Mouse (Mus musculus) kidney, postnatal 4 days (tissue): ENCODE measurements around the gene Ddx31.
A peak's percentile ranks its signal among the peaks of the same experiment; 100 is the strongest.

Experiments used
- DNase-seq, 2 experiments: peaks; one replicate each; pipeline ENCODE4 v3.0.0; 2021; ENCODE audit warnings: mixed read lengths in 2 of 2

Gene Ddx31

GRCm38 (mm10) chr2:28840222-28840951 lies at the start of gene Ddx31, which contains the start of gene Gtf3c4:
Ddx31 (plus strand) TSS chr2:28840406.
Gtf3c4 (minus strand) TSS chr2:28840360.
- DNase-seq: peak; percentile 97 to 98

- peak; percentile 59 to 71 for DNase-seq
Observed at GRCm38 (mm10) chr2:28792931-28793610, 47.1 kb upstream of the Ddx31 start.

DNA sequence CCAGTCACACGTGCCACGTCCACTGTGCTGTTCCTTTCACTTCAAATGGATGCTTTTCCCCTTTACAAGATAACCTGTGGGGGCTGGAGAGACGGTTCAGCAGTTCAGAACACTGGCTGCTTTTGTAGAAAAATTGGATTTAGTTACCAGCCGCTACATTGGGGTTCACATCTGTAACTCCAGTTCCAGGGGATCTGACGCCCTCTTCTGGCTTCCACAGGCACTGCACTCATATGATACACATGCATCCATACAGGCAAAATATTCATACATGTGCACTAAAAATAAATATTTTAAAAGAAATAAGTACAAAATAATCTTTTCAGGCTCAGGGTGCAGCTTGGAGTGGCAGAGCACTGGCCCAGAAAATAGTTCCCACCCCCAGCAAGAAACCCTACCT lies 45.6 kb upstream of the Ddx31 start:
- DNase-seq: no peak

DNA sequence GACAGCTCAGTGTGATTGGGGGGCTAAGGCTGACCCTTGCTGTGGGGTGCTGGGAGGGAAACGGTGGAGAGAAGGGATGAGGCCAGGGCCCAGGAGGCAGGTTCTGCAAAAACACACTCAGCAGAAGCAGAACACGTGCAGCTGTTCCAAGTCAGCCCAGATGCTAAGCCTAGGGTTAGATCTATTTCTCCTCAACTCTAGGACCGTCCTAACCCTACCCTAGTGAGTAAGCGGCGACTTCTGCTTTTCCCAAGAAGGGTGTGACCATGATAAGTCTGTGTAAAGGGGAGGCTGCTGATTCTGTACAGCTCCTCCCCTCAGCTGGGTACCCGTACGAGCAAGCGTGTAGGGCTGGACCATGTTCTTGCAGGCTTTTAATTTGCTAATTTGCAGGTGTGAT lies 43.9 kb upstream of the Ddx31 start:
- no peak for DNase-seq

DNA sequence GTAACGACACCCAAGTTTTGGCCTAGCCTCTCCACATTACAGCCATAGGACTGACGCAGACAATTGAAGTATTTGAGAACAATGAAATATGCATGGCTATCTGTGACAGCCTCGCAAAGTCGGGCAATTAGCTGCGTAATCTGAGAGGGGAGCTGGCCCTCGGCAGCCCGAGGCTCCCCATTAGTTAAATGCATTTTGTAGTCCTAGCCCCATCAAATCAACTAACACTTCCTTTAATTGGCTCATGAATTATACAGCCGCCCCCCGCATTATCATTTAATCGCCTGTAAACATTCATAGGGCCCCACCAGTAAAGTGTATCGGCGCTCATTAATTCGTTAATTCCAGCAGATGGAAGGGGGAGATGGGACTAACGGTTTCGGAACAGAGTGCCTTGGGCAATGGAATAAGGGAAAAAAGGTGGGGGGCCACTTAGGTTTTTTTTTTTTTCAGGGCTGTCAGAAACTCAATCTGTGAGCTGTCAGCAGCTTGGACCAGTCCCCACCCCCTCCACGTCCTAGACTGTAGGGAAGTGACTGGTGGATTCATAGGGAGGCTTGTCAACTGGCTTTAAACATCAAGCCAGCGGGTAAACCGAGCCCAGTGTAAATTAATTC lies 42.6 kb upstream of the Ddx31 start:
- peak in 1 of 2 experiments; percentile 17 for DNase-seq

GRCm38 (mm10) chr2:28798390-28798789 lies 41.8 kb upstream of the Ddx31 start:
- DNase-seq: peak in 1 of 2 experiments; percentile 22

GRCm38 (mm10) chr2:28799575-28799974 lies 40.6 kb upstream of the Ddx31 start:
- no peak for DNase-seq

DNA sequence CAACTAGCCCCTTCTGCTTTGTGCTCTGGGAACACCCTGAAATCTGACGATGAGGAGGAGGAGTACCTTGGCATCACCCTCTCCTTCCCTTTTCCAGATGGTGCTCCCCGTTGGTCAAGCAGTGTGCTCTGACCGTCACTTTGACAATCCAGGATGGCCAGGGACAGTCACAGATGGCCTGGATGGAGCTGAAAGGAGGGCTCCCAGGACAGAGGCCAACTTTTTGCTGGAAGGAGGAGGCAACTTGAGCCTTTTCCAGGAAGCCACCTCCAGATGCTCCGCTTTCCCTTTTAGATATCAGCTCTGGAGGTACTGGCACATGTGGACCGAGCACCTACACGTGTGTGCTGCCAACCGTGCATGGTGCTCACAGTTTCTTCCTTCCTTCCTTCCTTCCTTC lies 36.8 kb upstream of the Ddx31 start:
- no peak for DNase-seq

DNA sequence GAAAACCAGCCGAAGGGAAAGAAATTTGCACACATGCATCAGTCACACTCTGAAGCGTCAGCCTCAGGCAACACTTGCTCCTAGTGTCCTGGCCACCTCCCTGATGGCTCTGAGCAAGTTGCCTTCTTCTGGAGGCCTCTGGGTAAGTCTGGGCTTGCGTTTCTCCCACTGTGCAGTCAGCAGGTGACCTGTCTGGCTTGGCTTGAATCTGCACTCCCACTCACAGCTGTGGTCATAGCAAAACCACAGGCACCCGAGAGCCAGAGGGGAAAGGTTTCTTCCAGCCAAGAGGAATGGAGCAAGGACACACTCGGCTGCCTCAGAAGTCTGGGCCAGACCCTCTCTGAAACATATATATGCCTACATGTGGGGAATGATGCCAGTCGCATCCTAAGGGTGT lies 31.4 kb upstream of the Ddx31 start:
- peak in 1 of 2 experiments; percentile 22 for DNase-seq

- no peak for DNase-seq
Observed at GRCm38 (mm10) chr2:28810260-28811013, 29.8 kb upstream of the Ddx31 start.

GRCm38 (mm10) chr2:28818866-28819265 lies 21.3 kb upstream of the Ddx31 start:
- DNase-seq: no peak

GRCm38 (mm10) chr2:28829265-28829664 lies 10.9 kb upstream of the Ddx31 start:
- DNase-seq: peak; percentile 49 to 66

GRCm38 (mm10) chr2:28836181-28836940 lies 3.8 kb upstream of the Ddx31 start:
- peak; percentile 67 to 76 for DNase-seq

DNA sequence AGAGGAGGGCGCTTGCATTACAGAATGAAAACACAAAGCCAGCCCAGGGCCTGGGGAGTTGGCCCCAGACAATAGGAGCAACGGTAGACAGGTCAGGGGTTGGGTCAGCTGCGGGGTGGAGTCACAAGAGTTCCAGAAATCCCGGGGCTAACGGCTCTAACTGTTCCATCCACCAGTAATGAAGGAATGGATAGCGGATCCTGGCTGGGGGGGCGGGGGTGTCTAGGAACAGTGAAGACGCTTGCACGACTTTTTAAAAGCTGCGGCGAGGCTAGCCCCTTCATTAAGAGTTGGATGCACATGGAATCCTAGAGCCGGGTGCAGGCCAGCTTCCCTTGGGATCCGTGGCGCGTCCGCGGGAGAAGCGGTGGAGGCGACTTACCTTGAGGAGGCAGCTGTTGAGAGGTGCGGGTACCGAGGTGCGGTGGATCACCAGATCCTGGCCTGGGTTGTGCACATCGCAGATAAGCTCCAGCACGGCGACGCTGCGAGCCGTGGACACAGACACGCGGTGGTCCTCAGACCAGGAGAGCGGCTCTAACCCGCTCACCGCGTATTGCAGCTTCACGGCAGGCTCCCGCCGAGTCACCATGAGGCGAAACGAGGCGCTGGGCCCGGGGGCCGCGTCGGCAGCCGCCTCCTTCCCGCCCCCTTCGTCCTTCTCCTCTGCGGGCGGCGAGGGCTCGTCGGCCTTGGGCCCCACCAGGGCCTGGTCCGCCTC lies 545 bp upstream of the Ddx31 start:
- no peak for DNase-seq

- DNase-seq: no peak
Observed at GRCm38 (mm10) chr2:28842042-28842441, 1.8 kb downstream of the Ddx31 start.

- DNase-seq: no peak
Observed at GRCm38 (mm10) chr2:28848879-28849278, 8.7 kb downstream of the Ddx31 start.

DNA sequence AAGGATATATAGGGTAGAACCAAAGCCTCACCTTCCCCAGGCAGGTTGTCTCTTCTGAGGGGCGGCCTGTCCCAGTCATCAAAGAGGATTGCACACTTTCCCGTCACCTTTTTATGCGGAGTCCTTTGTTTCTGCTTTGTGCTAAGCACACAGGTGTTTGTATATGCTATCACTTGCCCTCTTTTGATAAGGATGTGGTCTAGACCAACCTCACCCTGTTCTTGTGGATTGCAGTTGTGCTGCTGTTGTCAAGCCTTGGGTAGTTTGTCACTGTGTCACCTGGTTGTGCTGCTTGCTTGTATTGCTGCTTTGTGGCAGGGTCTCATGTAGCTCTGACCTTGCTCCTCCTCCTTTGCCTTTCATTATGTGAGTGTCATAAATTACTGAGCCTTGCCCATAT lies 12.4 kb downstream of the Ddx31 start:
- DNase-seq: no peak

DNA sequence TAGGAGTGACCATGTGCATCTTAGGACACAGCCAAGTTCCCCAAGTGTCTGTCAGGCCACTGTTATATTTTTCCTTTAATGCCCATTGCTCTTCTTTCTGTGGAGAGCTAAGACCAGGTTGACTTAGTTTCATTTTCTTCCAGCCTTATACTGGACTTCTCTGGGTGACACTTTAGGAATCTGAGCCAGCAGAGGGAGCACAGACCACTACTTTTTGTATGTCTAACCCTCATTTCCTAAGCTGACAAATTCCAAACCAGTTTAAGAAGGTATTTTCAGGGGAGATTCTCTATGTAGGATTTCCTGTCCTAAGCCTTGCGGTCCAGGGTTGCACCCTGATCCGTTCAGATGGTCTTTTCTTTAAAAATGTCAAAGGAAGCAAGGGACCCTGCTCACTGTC lies 15.6 kb downstream of the Ddx31 start:
- no peak for DNase-seq

GRCm38 (mm10) chr2:28859303-28859702 lies 19.1 kb downstream of the Ddx31 start:
- DNase-seq: no peak

- no peak for DNase-seq
Observed at GRCm38 (mm10) chr2:28860678-28861423, 20.6 kb downstream of the Ddx31 start.

GRCm38 (mm10) chr2:28863857-28864256 lies 23.7 kb downstream of the Ddx31 start:
- DNase-seq: peak in 1 of 2 experiments; percentile 4
